Mouse (Mus musculus): ENCODE data around the gene Glp2r.

Glp2r gene

DNA sequence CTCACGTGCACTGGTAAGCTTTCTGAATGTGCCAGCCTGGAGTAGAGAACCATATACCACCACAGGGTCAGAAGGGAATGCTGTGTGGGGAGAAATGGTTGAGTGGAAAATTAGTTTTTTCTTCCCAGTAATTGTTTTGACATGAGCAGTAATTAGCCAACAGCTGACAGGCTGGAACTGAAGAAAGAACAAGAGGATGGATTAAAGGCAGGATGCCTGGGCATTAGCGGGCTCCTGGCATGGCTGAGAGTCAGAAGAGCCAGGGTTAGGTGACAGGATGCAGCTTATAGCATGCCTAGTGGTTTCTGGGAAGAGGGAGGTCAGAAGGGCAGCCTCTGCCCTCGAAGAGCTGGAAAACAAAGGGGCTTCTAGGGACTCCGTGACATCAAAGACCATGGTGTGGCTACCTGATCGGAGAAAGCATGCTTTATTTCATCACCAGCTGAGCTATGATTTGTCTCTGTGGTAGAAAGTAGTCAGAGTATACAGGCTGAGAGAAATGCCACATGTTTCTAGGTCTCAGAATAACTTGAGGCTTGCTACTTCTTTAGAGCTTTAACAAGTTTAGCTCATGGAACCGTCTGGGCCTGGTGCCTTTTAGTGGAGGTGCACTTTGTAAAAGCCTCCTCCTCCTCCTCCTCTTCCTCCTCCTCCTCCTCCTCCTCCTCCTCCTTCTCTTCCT, 133.9 kb downstream of the Glp2r start:
- no peak for DNase-seq (ENCODE audit: low read depth in 2 of 2, low spot score in 2 of 2)

- no peak for DNase-seq (ENCODE audit: low read depth in 2 of 2, low spot score in 2 of 2)
These were observed 134.8 kb downstream of the Glp2r start for GRCm38 (mm10) chr11:67636201-67636600.

GRCm38 (mm10) chr11:67633620-67634229, 137.2 kb downstream of the Glp2r start:
- no peak for DNase-seq (ENCODE audit: low read depth in 2 of 2, low spot score in 2 of 2)

DNA sequence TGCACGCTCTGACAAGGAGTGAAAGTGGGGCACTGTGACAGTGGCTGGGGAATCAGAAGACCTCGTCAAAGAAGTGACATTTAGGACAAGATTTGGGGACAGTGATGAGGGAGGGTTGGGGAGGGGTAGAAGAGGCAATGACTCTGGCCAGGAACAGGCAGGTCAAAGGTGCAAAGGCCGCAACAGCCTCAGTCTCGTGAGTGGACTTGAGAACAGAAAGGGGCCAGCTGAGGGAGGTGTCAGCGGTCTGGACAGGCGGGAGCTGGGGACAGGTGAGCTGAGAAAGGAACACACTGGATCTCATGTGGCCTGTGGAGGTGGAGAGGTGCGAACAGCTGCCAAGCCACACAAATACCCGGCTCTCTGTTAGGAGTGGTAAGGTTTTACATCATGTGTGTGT, 138.0 kb downstream of the Glp2r start:
- no peak for DNase-seq (ENCODE audit: low read depth in 2 of 2, low spot score in 2 of 2)

DNA sequence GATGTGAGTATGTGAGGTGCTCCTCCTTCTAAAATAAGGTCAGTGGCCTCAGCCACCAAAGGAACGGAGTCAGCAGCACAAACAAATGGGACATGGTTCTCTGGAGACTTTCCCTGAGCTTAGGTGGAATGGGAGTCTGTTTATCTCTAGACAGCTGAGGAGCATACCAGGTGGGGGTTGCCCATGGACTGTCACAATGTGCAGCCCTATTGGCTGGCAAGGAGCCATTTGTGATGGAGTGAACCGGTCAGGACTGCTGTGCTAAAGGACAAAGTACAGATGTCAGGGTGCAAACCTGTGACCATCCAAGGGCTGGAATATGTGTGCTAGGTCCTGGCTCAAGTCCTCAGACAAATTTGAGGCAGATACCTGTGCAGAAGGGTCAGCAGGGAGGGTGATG, 142.4 kb downstream of the Glp2r start:
- DNase-seq (ENCODE audit: low read depth in 2 of 2, low spot score in 2 of 2): no peak

- no peak for DNase-seq (ENCODE audit: low read depth in 2 of 2, low spot score in 2 of 2)
These were observed 143.8 kb downstream of the Glp2r start for GRCm38 (mm10) chr11:67627179-67627578.

GRCm38 (mm10) chr11:67622340-67622739, 148.6 kb downstream of the Glp2r start:
- no peak for DNase-seq (ENCODE audit: low read depth in 2 of 2, low spot score in 2 of 2)

- DNase-seq (ENCODE audit: low read depth in 2 of 2, low spot score in 2 of 2): no peak
These were observed 154.3 kb downstream of the Glp2r start for GRCm38 (mm10) chr11:67616557-67617239.

DNA sequence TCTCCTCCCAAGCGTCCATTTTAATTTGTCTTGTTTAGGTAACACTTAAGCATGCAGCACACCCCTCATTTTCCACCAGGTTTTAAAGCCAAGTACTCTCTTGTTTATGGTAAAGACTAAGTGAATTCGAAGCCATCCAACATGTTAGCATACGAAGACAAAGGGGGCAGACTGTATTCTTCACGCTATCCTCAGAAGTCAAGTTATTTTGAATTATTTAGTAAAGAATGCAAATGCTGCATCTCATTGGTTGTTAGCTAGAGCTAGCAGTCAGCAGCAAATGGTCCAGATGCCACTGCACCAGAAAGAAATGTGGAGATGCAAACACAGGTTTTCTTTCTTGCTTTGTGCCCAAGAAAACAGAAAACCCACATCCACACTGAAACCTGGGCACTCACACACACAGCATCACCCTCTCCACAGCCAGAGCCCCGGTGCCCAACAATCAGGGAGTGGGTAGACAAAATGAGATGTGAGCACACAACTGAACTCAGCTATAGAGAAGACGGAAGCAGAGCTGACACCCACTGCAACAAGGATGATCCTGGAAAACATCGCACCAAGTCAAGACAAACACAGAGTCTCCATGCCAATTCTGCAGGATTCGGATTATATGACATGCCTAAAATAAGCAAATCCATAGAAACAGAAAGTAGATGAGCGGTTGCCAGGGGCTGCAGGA, 158.7 kb downstream of the Glp2r start:
- no peak for DNase-seq (ENCODE audit: low read depth in 2 of 2, low spot score in 2 of 2)
